ENCODE assay signal across 9 mouse cellular contexts in genomic region chr7:98523813-98524361, GRCm38 (mm10). TPM values are rescaled to one million over a fixed set of nuclear protein-coding genes. Genes with fewer than 3 reads are reported as not detected.
DNase-seq lines count a peak whose midpoint lies in the region; ATAC-seq lines count a peak whose summit lies in the region.
"Had no signal": no experiment of that assay in that cellular context is flagged by ENCODE, and none has a peak within 500 bp of the region (broad histone marks: within the 10 kb centered on the region; RNA-seq: fewer than 3 reads in every experiment).

No protein-coding gene starts in this region.

- WGBS in midbrain, embryonic 10.5 days = 14% methylated on average over 7 of the region's 7 CpGs
- 15% methylated on average over 7 of the region's 7 CpGs for WGBS in midbrain, embryonic 13.5 days

- peak overlapping the region; percentile 52 for H3K27ac ChIP-seq in midbrain, embryonic 10.5 days (replicated peaks)
- H3K27ac ChIP-seq in midbrain, embryonic 13.5 days = no peak overlapping the region; the same call in 1 of the 2 replicates
- H3K27ac ChIP-seq: liver, embryonic 13.5 days had no signal

- no peak overlapping the region for H3K4me3 ChIP-seq in midbrain, embryonic 10.5 days
- H3K4me3 ChIP-seq in midbrain, embryonic 13.5 days (replicated peaks) = no peak overlapping the region
- H3K4me3 ChIP-seq: liver, embryonic 13.5 days had no signal

- H3K4me1 ChIP-seq in midbrain, embryonic 10.5 days = peaks cover 10% of the 10 kb centered on the region
- H3K4me1 ChIP-seq in midbrain, embryonic 13.5 days (replicated peaks) = peaks cover 6% of the 10 kb centered on the region

- H3K36me3 ChIP-seq in midbrain, embryonic 10.5 days = no peaks in the 10 kb centered on the region
- H3K36me3 ChIP-seq in midbrain, embryonic 13.5 days = no peaks in the 10 kb centered on the region
- H3K36me3 ChIP-seq: liver, embryonic 13.5 days had no signal

- H3K4me2 ChIP-seq in midbrain, embryonic 13.5 days (replicated peaks) = no peak overlapping the region
- H3K4me2 ChIP-seq: liver, embryonic 13.5 days had no signal

- H3K9ac ChIP-seq in midbrain, embryonic 13.5 days (replicated peaks) = no peak overlapping the region
- H3K9ac ChIP-seq: liver, embryonic 13.5 days had no signal

- H3K9me3 ChIP-seq in midbrain, embryonic 10.5 days (replicated peaks) = no peaks in the 10 kb centered on the region
- no peaks in the 10 kb centered on the region for H3K9me3 ChIP-seq in midbrain, embryonic 13.5 days
- H3K9me3 ChIP-seq: liver, embryonic 13.5 days had no signal

- no peak for DNase-seq in midbrain, embryonic 10.5 days (ENCODE audit: low spot score)
- DNase-seq in adrenal gland, postnatal 14 days = peak; percentile 64
- peak; percentile 70 for DNase-seq in heart, adult 8-10 months (ENCODE audit: low spot score)
- DNase-seq in kidney, adult 11 months = peak; percentile 56
- peak; percentile 69 to 81 for DNase-seq in lung, postnatal 4 days
- DNase-seq in thymus, postnatal 25 days = peak; percentile 55
- no peak for DNase-seq in cerebellum, adult 9-11 months
- DNase-seq: liver, embryonic 13.5 days had no signal

- H3K27me3 ChIP-seq in midbrain, embryonic 10.5 days (ENCODE audit: low read depth, poor library complexity, severe bottlenecking) = peaks cover 3% of the 10 kb centered on the region; the same call in 1 of the 2 replicates
- H3K27me3 ChIP-seq in midbrain, embryonic 13.5 days = no peaks in the 10 kb centered on the region

- ATAC-seq in midbrain, embryonic 13.5 days = no peak

RNA-seq across cellular contexts. Expression of gene Lrrc32, which starts 34.8 kb away (rescaled TPM):
- 5.2 and 5.7 TPM in 2 replicates for polyA plus RNA-seq in midbrain, embryonic 10.5 days (2016; fragmentation: Nextera tagmentation; extraction: Ambion mirVana)
- 2.7 and 3.8 TPM in 2 replicates for polyA plus RNA-seq in midbrain, embryonic 13.5 days (2015; fragmentation: Nextera tagmentation; extraction: Ambion mirVana)
- total RNA-seq in adrenal gland, postnatal 14 days (2021) = 14.0 and 18.4 TPM in 2 replicates
- 10 to 100 TPM in 3 of 4 experiments, 1 to 10 TPM in 1; 7.7 to 17.3 (median 12.2) TPM for total RNA-seq in heart, adult 8-10 months (2022)

Comparison
In these comparisons a context has a peak if more than half of its experiments do, and no peak if none do; other contexts are left out.
1. DNase-seq: peak in adrenal gland, postnatal 14 days (single experiment), heart, adult 8-10 months (single experiment), kidney, adult 11 months (single experiment), lung, postnatal 4 days (2 of 2) and thymus, postnatal 25 days (single experiment); none in midbrain, embryonic 10.5 days (single experiment) and cerebellum, adult 9-11 months (single experiment).